Mouse (Mus musculus): ENCODE measurements around the gene Mef2c.

GRCm38 (mm10) chr13:83583881-83584280, 80.0 kb downstream of the Mef2c start:
- TF ChIP-seq MXI1 (IDR thresholded peaks at IDR 0.05; ENCODE audit: low read depth, low read length), result no peak
- no peak for TF ChIP-seq ETS1 (IDR thresholded peaks at IDR 0.05; ENCODE audit: low read depth, low read length)
- TF ChIP-seq NELFE (IDR thresholded peaks at IDR 0.05; ENCODE audit: low read depth, low read length), result no peak
- TF ChIP-seq GATA1 (IDR thresholded peaks at IDR 0.05; ENCODE audit: low read depth, low read length), result no peak
- TF ChIP-seq POLR2A (IDR thresholded peaks at IDR 0.05; ENCODE audit: control insufficient read depth in 1 of 2, insufficient read depth in 1 of 2, low read depth in 1 of 2, low read length in 2 of 2, poor library complexity in 1 of 2), result no peak
- TF ChIP-seq GABPA (IDR thresholded peaks at IDR 0.05; ENCODE audit: low read depth, low read length), result no peak
- no peak for TF ChIP-seq USF2 (IDR thresholded peaks at IDR 0.05; ENCODE audit: borderline replicate concordance in 1 of 2, insufficient read depth in 1 of 2, low read depth in 1 of 2, low read length in 2 of 2)
- TF ChIP-seq JUND (IDR thresholded peaks at IDR 0.05; ENCODE audit: low read depth, low read length), result no peak
- no peak for TF ChIP-seq EP300 (IDR thresholded peaks at IDR 0.05; ENCODE audit: low read depth in 1 of 2, low read length in 2 of 2)
- no peak for TF ChIP-seq TCF12 (IDR thresholded peaks at IDR 0.05; ENCODE audit: low read depth, low read length)
- TF ChIP-seq MYC (IDR thresholded peaks at IDR 0.05; ENCODE audit: low read depth, low read length), result no peak
